Mouse (Mus musculus) right cerebral cortex, adult 18-20 months (tissue): ENCODE measurements around the gene Capns1.
"Not testable (repeated sequence)": the region's sequence is repeated elsewhere in the genome, so short reads cannot be mapped to it uniquely, and the experiment has no call there.

Experiments
- DNase-seq: peaks from one replicate; pipeline ENCODE4 v3.0.0; 2022; ENCODE audit warnings: mixed read lengths

Capns1 gene

DNA sequence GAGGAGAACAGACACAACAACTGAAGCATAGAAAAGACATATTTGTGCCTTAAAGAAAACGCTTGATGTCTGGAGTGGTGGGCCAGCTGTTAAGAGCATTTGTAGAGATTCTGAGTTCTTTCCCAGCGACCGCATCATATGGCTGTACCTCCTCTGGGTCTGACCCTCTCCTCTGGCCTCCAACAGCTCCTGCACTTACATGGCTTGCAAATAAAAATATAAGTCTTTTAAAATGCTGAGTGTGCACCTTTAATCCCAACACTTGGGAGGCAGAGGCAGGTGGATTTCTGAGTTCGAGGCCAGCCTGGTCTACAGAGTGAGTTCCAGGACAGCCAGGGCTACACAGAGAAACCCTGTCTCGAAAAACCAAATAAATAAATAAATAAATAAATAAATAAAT is 2.0 kb upstream of the Capns1 start:
- DNase-seq: not testable (repeated sequence)

DNA sequence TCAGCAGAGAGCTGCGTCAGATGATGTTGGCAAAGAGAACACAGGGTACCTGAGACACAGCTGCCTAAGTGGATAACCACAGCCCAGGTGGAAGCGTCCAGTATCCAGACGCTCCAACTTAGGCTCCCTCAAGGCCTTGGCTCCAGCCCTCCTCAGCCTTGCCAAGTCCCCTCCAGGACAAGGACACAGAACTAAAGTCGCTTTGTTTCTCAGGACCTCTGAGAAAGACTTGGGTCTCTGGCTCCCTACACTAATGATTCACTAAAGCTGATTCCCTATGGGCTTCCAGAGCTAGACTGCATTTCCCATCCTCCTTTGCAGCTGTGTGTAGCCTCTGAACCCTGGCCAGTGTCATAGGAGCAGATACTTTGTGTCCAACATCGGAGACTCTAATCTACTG is 1.6 kb upstream of the Capns1 start:
- no peak for DNase-seq

- DNase-seq: no peak
Measured at GRCm38 (mm10) chr7:30199498-30200139, 1.0 kb upstream of the Capns1 start.

DNA sequence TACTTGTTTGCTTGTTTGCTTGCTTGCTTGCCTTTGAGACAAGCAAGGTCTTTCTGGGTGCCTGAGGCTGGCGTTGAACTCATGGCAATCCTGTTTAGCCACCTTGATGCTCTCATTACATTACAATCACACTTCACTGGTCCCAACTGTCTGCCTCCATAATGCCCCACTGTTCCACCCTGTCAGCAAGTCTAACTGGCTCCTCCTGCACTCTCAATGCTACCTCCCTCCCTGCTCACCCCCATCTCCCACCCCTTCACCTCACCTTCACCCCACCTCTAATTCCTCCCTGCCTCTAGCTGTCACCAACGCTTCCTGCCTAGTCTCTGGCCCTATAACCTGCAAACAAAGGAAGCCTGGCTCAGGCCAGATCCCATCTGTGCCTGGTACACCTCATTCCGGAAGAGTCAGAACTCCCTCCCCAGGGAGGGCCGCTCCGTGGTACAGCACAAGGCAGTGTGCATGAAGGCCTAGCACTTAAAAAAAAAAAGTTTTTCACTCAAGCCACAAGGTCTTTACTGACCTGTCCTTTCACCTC is 950 bp downstream of the Capns1 start:
- DNase-seq: no peak

GRCm38 (mm10) chr7:30196171-30196570 is 2.4 kb downstream of the Capns1 start:
- no peak for DNase-seq

DNA sequence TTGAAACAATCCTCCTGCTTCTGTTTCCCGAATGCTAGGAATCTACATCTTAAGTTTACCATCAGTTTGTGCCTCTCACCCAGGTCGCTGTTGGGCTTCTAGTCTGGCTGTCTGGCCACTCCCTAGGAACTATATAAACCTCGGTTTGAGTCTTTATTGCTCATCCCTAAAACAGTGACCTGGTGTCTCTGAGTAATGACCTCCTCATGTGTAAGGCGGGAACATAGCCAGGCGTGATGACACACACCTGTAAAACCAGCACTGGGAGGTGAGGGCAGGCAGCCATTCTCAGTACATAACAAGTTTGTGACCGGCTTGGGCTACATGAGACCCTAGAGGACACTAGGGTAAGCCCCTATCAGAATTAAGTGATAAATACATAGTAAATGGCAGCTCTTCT is 3.1 kb downstream of the Capns1 start:
- DNase-seq: no peak

- peak; percentile 97 for DNase-seq
Measured at GRCm38 (mm10) chr7:30194884-30195283, 3.7 kb downstream of the Capns1 start.

GRCm38 (mm10) chr7:30194101-30194831 is 4.3 kb downstream of the Capns1 start:
- DNase-seq: no peak

- peak; percentile 72 for DNase-seq
Measured at GRCm38 (mm10) chr7:30193581-30194100, 5.0 kb downstream of the Capns1 start.

DNA sequence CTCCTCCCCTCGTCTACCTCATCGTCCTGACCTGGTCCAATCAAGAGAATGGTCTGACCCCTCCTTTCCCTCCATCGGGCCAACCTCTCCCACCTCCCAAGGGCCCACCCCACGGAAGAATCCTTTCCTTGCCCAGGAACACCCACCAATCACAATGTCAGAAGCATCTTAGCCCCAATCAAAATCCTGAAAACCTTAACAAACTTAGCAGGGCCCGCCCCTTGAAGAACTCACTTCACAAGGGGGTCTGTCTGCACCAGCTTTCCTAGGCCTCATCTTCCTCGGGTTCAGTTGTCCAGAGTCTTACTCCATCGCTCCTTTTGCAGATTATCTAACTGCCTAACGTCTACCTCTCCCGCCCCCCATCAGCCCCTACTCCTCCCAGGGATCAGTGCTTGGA is 5.6 kb downstream of the Capns1 start:
- DNase-seq: no peak

DNA sequence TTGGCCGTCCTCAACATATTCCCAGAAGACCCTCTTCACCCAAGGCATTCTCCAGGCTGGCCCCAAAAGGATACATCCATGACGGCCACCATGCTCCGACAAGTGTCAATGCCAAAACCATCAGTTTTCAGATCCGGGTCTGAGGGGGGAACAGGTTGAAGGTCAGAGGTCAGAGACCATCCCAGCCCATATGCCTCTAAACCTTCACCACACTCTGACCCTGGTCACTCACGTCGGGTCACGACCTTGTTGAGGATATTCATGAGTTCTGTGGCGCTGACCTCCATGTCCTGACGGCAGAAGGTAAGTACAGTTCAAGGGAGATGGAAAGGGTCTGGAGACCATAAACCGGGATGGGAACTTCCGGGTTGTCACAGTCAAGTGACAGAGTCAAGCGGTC is 6.5 kb downstream of the Capns1 start:
- no peak for DNase-seq

DNA sequence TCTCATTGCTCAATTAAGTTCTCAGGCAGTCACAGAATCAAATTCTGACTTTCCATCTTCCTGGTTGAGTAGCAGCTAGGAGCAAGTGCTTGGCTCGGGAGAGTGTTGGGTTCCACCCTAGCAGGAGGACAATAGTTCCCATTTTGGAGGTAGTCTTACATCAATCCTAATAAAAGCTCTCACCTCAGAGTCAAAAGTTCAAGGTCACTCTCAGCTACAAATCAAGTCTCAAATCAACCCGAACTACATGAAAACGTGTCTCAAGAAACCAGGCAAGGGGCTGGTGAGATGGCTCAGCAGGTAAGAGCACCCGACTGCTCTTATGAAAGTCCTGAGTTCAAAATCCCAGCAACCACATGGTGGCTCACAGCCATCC is 9.5 kb downstream of the Capns1 start:
- DNase-seq: no peak

GRCm38 (mm10) chr7:30188344-30189115 is 10.1 kb downstream of the Capns1 start:
- no peak for DNase-seq

DNA sequence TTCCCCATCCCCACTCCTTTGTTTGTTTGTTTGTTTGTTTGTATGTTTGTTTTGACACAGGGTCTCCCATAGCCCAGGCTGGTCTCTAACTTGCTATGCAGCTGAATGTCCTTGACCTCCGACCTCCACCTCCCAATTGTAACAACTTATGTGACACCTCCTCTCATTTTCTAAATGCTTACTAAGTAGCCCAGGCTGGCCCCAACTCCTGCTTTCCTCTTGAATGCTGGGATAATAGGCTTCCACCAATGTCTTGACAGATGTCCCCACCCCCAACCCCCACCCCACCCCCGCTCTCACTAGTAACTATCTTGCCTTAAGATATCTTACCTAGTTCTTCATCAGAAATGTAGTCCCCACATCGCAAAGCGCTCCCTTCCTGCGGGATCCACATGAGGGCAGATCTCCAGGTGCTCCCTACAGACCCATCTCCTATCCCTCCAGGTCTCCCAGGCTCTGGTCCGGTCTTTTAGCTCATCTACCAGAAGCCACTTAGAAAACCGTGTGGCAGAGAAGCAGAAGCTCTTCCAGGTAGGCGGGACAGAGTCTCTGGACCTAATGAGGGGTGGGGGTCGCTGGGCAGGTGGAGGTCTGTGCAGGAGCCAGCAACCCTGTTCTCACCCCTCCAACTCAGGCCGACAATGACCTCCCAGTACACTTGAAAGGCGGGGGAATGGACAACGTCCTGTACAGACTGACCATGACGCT is 13.8 kb downstream of the Capns1 start:
- no peak for DNase-seq

DNA sequence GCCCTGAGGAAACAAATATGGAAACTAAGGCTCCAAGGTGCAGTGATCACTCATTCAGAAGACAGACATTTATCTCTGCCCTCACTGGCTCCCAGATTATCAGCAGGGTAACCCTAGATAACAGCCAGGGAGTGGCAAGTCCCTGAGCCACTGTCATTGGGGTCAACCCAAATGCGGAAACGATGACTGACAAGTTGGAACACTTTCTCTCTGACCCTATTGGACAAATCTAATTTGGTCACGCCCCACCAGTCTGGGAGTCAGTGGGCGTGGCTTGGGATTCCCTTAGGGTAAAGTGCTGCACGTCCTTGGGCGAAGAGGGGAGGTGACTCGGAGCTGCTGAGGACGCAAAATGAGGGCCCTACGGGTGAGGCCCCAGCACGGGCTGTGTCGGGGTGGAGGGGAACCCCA is 14.7 kb downstream of the Capns1 start, which contains the start of gene Cox7a1:
Cox7a1 (plus strand) TSS at position 266 of the 411 bp plus-strand sequence.
- DNase-seq: peak; percentile 68

DNA sequence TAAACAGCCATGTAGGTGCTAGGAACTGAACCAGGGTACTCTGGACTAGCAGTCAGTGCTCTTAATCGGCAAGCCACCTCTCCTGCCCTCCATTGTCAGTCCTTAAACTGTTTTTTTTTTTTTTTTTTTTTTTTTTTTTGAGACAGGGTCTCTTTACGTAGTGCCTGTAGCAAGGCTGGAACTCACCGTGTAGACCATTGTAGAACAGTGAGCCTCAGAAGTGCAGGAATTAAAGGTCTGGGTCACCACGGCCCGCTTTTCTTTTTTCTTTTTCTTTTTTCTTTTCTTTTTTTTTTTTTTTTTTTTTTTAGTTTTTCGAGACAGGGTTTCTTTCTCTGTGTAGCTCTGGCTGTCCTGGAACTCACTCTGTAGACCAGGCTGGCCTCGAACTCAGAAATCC is 15.4 kb downstream of the Capns1 start:
- DNase-seq: not testable (repeated sequence)

- DNase-seq: not testable (repeated sequence)
Measured at GRCm38 (mm10) chr7:30181929-30182328, 16.7 kb downstream of the Capns1 start.

DNA sequence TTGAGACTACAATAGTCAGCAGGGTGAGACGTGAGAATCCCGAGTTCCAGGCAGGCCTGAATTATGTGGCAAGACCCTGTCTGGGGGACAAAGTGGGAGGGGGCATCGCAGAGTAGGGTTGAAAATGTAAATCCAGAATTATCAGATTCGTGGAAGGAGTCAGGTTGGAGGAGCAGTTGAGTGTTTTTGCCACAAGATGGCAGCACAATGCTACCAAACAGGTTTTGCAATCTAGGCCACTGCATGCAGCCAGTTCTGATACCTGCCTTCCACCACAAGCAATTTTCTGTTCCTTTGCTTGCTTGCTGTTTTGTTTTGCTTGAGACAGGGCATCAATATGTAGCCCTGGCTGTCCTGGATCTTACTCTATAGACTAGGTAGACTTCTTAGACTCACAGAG is 17.3 kb downstream of the Capns1 start:
- DNase-seq: peak; percentile 68

DNA sequence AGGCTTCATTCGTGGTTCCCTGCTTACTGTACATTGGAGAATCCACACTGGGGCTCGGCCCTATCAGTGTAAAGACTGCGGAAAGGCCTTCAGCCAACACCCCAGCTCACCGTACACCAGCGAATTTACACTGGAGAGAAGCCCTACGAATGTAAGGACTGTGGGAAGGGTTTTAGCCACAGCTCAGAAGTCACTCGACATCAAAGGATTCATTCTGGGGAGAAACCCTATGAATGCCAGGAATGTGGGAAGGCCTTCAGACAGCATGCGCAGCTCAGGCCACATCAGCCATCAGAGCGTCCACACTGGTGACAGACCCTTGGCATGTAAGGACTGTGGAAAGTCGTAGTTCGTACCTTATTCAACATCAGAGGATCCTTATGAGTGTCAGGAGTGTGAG is 20.4 kb downstream of the Capns1 start:
- no peak for DNase-seq

- no peak for DNase-seq
Measured at GRCm38 (mm10) chr7:30176474-30176873, 22.1 kb downstream of the Capns1 start.

- no peak for DNase-seq
Measured at GRCm38 (mm10) chr7:30170283-30170951, 28.2 kb downstream of the Capns1 start.
